Mouse (Mus musculus) CH12.LX (cell line): Measurements from ENCODE around the gene Gm8122. TPM values are rescaled to one million over a fixed set of nuclear protein-coding genes. Genes with fewer than 3 reads are reported as not detected.
"Not testable (repeated sequence)": the region's sequence is repeated elsewhere in the genome, so short reads cannot be mapped to it uniquely, and the experiment has no call there.

ENCODE experiments used
- DNase-seq: peaks from one replicate; pipeline ENCODE4 v3.0.0-alpha.2; 2013; ENCODE audit errors: extremely low read depth
- H3K27ac ChIP-seq: 2 replicates; pipeline ENCODE4 v1.5.1; 2012; ENCODE audit warnings: low read depth, mild to moderate bottlenecking, control low read depth, moderate library complexity; ENCODE audit not compliant: insufficient read depth
- H3K27me3 ChIP-seq: replicated peaks from 2 replicates; pipeline ENCODE3; 2012; ENCODE audit warnings: inconsistent platforms
- H3K36me3 ChIP-seq, 2 experiments: replicated peaks in 1 of 2; 2 replicates each; pipeline versions ENCODE3 to v1.6.1; 2012; ENCODE audit warnings: inconsistent platforms in 1 of 2, low read length in 1 of 2, mild to moderate bottlenecking in 1 of 2, mixed read lengths in 1 of 2, moderate library complexity in 1 of 2; ENCODE audit not compliant: control insufficient read depth in 1 of 2, insufficient read depth in 1 of 2
- H3K4me1 ChIP-seq, 2 experiments: 2 replicates each; pipeline ENCODE4 v1.6.1; 2012; ENCODE audit warnings: inconsistent platforms in 1 of 2, moderate library complexity in 1 of 2; ENCODE audit not compliant: insufficient read depth in 2 of 2, control insufficient read depth in 1 of 2
- H3K4me2 ChIP-seq: 2 replicates; pipeline ENCODE4 v1.6.1; 2012; ENCODE audit warnings: low read depth, mild to moderate bottlenecking, control low read depth; ENCODE audit not compliant: poor library complexity, insufficient read depth, severe bottlenecking
- H3K4me3 ChIP-seq, 3 experiments: fragments of 150-350 bp in 1 of 3; sonication (generic) in 1 of 3; replicated peaks in 1 of 3; 2 replicates each; pipeline versions ENCODE3 to v1.5.1; 2011 to 2012; ENCODE audit warnings: low read depth in 2 of 3, low read length in 2 of 3, mild to moderate bottlenecking in 2 of 3, moderate library complexity in 2 of 3, control low read depth in 1 of 3, improper control_type of control experiment in 1 of 3, inconsistent platforms in 1 of 3, mixed read lengths in 1 of 3; ENCODE audit not compliant: poor library complexity in 1 of 3
- H3K79me2 ChIP-seq: replicated peaks from 2 replicates; pipeline ENCODE4 v1.6.1; 2012; ENCODE audit warnings: mild to moderate bottlenecking, moderate library complexity; ENCODE audit not compliant: control insufficient read depth, poor library complexity, insufficient read depth, severe bottlenecking; ENCODE audit errors: extremely low read depth
- H3K9ac ChIP-seq: 2 replicates; pipeline ENCODE4 v1.6.1; 2012; ENCODE audit warnings: low read depth, mild to moderate bottlenecking, control low read depth, moderate library complexity; ENCODE audit not compliant: insufficient read depth
- H3K9me3 ChIP-seq: replicated peaks from 2 replicates; pipeline ENCODE3; 2012; ENCODE audit warnings: low read length, inconsistent platforms, mixed read lengths
- dilution Hi-C: fragments of 300-500 bp; cut with MboI; formaldehyde crosslinking; loops from 2 replicates; pipeline ENCODE4 v1.14.3; 2020; ENCODE audit warnings: low sequenced_read_pairs; ENCODE audit not compliant: extremely low pct_unique_long_range_greater_than_20kb, extremely low pct_ligation_motif_present
- in situ Hi-C: fragments of 300-500 bp; cut with MboI; formaldehyde crosslinking; loops from 3 replicates; pipeline ENCODE4 v1.14.3; 2019; ENCODE audit warnings: low sequenced_read_pairs, low pct_ligation_motif_present, low pct_unique_long_range_greater_than_20kb, mixed read lengths
- polyA plus RNA-seq: library from polyadenylated mRNA; unstranded; fragments of >175 nt; gene quantifications from 2 replicates; pipeline ENCODE4 v1.2.1, GENCODE M21; 2012; ENCODE audit warnings: low read depth; ENCODE audit not compliant: insufficient read length
- total RNA-seq, 2 experiments: library from RNA; depleted of rRNA; stranded (reverse); fragments of 300-350 nt in 1 of 2; fragments of >200 nt in 1 of 2; gene quantifications; 2 replicates each; pipeline ENCODE4 v1.2.3; 2012 to 2014

Gm8122 gene
- total and polyA plus RNA-seq, 3 experiments: not detected

GRCm38 (mm10) chr14:43250549-43251253, 15.6 kb upstream of the Gm8122 start:
- H3K36me3 ChIP-seq, H3K9ac ChIP-seq, H3K27me3 ChIP-seq, H3K27ac ChIP-seq, H3K9me3 ChIP-seq, H3K4me3 ChIP-seq, H3K4me2 ChIP-seq, dilution Hi-C loops, in situ Hi-C loops, H3K4me1 ChIP-seq, DNase-seq, H3K79me2 ChIP-seq: not testable (repeated sequence)

- dilution Hi-C loops, H3K9me3 ChIP-seq, in situ Hi-C loops, H3K9ac ChIP-seq, H3K79me2 ChIP-seq, H3K27ac ChIP-seq, H3K4me3 ChIP-seq, H3K36me3 ChIP-seq, H3K4me1 ChIP-seq, H3K27me3 ChIP-seq, H3K4me2 ChIP-seq, DNase-seq: not testable (repeated sequence)
Observed at GRCm38 (mm10) chr14:43249611-43250170, 14.6 kb upstream of the Gm8122 start.

GRCm38 (mm10) chr14:43237769-43238168, 2.7 kb upstream of the Gm8122 start:
- H3K36me3 ChIP-seq, H3K4me3 ChIP-seq, H3K9me3 ChIP-seq, H3K4me2 ChIP-seq, DNase-seq, H3K79me2 ChIP-seq, H3K9ac ChIP-seq, in situ Hi-C loops, H3K27me3 ChIP-seq, H3K27ac ChIP-seq, dilution Hi-C loops, H3K4me1 ChIP-seq: not testable (repeated sequence)

Other genes starting within 250 kb of the Gm8122 start
- not detected in 2 replicates for gene Gm8082, start 241.7 kb downstream of the Gm8122 start, total RNA-seq (2012; rRNA removed)
- not detected in 2 replicates for gene Gm8082, start 241.7 kb downstream of the Gm8122 start, total RNA-seq (2014; rRNA removed)
- gene Gm8082, start 241.7 kb downstream of the Gm8122 start, polyA plus RNA-seq: not detected in 2 replicates
- gene Gm10376, start 219.7 kb downstream of the Gm8122 start, total RNA-seq (2012; rRNA removed): not detected in 2 replicates
- not detected in 2 replicates for gene Gm10376, start 219.7 kb downstream of the Gm8122 start, total RNA-seq (2014; rRNA removed)
- gene Gm10376, start 219.7 kb downstream of the Gm8122 start, polyA plus RNA-seq: not detected in 2 replicates
- not detected in 2 replicates for gene Gm8094, start 158.7 kb downstream of the Gm8122 start, total RNA-seq (2012; rRNA removed)
- gene Gm8094, start 158.7 kb downstream of the Gm8122 start, total RNA-seq (2014; rRNA removed): not detected in 2 replicates
- not detected in 2 replicates for gene Gm8094, start 158.7 kb downstream of the Gm8122 start, polyA plus RNA-seq
- gene Gm8104, start 134.7 kb downstream of the Gm8122 start, total RNA-seq (2012; rRNA removed): not detected in 2 replicates
- gene Gm8104, start 134.7 kb downstream of the Gm8122 start, total RNA-seq (2014; rRNA removed): not detected in 2 replicates
- gene Gm8104, start 134.7 kb downstream of the Gm8122 start, polyA plus RNA-seq: not detected in 2 replicates
- gene Gm7233, start 55.4 kb downstream of the Gm8122 start, total RNA-seq (2012; rRNA removed): not detected in 2 replicates
- not detected in 2 replicates for gene Gm7233, start 55.4 kb downstream of the Gm8122 start, total RNA-seq (2014; rRNA removed)
- gene Gm7233, start 55.4 kb downstream of the Gm8122 start, polyA plus RNA-seq: not detected in 2 replicates
- gene Gm8126, start 23.3 kb upstream of the Gm8122 start, total RNA-seq (2012; rRNA removed): 0.08 TPM in 1 of 2 replicates, not detected in the other
- 0.12 TPM in 1 of 2 replicates, not detected in the other for gene Gm8126, start 23.3 kb upstream of the Gm8122 start, total RNA-seq (2014; rRNA removed)
- gene Gm8126, start 23.3 kb upstream of the Gm8122 start, polyA plus RNA-seq: not detected in 2 replicates
- 4.5 and 7.7 TPM in 2 replicates for gene Gm9732, start 39.7 kb upstream of the Gm8122 start, total RNA-seq (2012; rRNA removed)
- gene Gm9732, start 39.7 kb upstream of the Gm8122 start, total RNA-seq (2014; rRNA removed): 9.9 and 12.8 TPM in 2 replicates
- 4.3 and 4.6 TPM in 2 replicates for gene Gm9732, start 39.7 kb upstream of the Gm8122 start, polyA plus RNA-seq
- gene Gm8127, start 58.5 kb upstream of the Gm8122 start, total RNA-seq (2012; rRNA removed): not detected in 2 replicates
- not detected in 2 replicates for gene Gm8127, start 58.5 kb upstream of the Gm8122 start, total RNA-seq (2014; rRNA removed)
- gene Gm8127, start 58.5 kb upstream of the Gm8122 start, polyA plus RNA-seq: not detected in 2 replicates
- gene 1700001F09Rik, start 112.5 kb upstream of the Gm8122 start, total RNA-seq (2012; rRNA removed): not detected in 2 replicates
- not detected in 2 replicates for gene 1700001F09Rik, start 112.5 kb upstream of the Gm8122 start, total RNA-seq (2014; rRNA removed)
- gene 1700001F09Rik, start 112.5 kb upstream of the Gm8122 start, polyA plus RNA-seq: not detected in 2 replicates
- gene Gm8138, start 181.0 kb upstream of the Gm8122 start, total RNA-seq (2012; rRNA removed): not detected in 2 replicates
- gene Gm8138, start 181.0 kb upstream of the Gm8122 start, total RNA-seq (2014; rRNA removed): not detected in 2 replicates
- gene Gm8138, start 181.0 kb upstream of the Gm8122 start, polyA plus RNA-seq: not detected in 2 replicates